Mouse (Mus musculus) adrenal gland, postnatal 10 days (tissue): ENCODE measurements at regions not wholly inside any gene's neighbourhood (a gene's known extent, or its start where the extent isn't known, plus 50 kb on each side); places are given as distances from the start of the nearest gene placed in this dataset.

ENCODE experiments used
- DNase-seq: peaks from one replicate; pipeline ENCODE4 v3.0.0; 2021; ENCODE audit warnings: mixed read lengths

- DNase-seq: no peak
Observed at GRCm38 (mm10) chr13:72691783-72692729, 63.4 kb downstream of the Irx2 start.

GRCm38 (mm10) chr13:72707469-72707868 is 78.8 kb downstream of the Irx2 start:
- DNase-seq: no peak

GRCm38 (mm10) chr13:72708728-72709127 is 80.1 kb downstream of the Irx2 start:
- no peak for DNase-seq

GRCm38 (mm10) chr13:72710051-72710450 is 81.4 kb downstream of the Irx2 start:
- no peak for DNase-seq

- DNase-seq: no peak
Observed at GRCm38 (mm10) chr13:72711136-72711535, 82.5 kb downstream of the Irx2 start.

GRCm38 (mm10) chr13:72711842-72712330 is 83.3 kb downstream of the Irx2 start:
- no peak for DNase-seq

GRCm38 (mm10) chr13:72714793-72715192 is 86.2 kb downstream of the Irx2 start:
- no peak for DNase-seq

- peak; percentile 13 for DNase-seq
Observed at GRCm38 (mm10) chr13:72715959-72716680, 87.5 kb downstream of the Irx2 start.

GRCm38 (mm10) chr13:72727126-72727525 is 98.5 kb downstream of the Irx2 start:
- DNase-seq: no peak

- DNase-seq: no peak
Observed at GRCm38 (mm10) chr13:72735916-72736315, 107.3 kb downstream of the Irx2 start.

- DNase-seq: no peak
Observed at GRCm38 (mm10) chr13:72736992-72737391, 108.4 kb downstream of the Irx2 start.

- no peak for DNase-seq
Observed at GRCm38 (mm10) chr13:72747187-72747586, 118.6 kb downstream of the Irx2 start.

- DNase-seq: no peak
Observed at GRCm38 (mm10) chr13:72755036-72755435, 126.4 kb downstream of the Irx2 start.

- DNase-seq: no peak
Observed at GRCm38 (mm10) chr13:72762481-72762880, 133.9 kb downstream of the Irx2 start.

- DNase-seq: no peak
Observed at GRCm38 (mm10) chr13:72763337-72763736, 134.7 kb downstream of the Irx2 start.

GRCm38 (mm10) chr13:72767306-72767705 is 138.7 kb downstream of the Irx2 start:
- DNase-seq: no peak

- peak; percentile 38 for DNase-seq
Observed at GRCm38 (mm10) chr13:72769007-72769595, 140.5 kb downstream of the Irx2 start.

GRCm38 (mm10) chr13:72783026-72783726 is 154.6 kb downstream of the Irx2 start:
- no peak for DNase-seq

GRCm38 (mm10) chr13:72783727-72784070 is 155.1 kb downstream of the Irx2 start:
- no peak for DNase-seq

- DNase-seq: no peak
Observed at GRCm38 (mm10) chr13:72792695-72793094, 164.1 kb downstream of the Irx2 start.

- DNase-seq: no peak
Observed at GRCm38 (mm10) chr13:72800021-72800420, 171.4 kb downstream of the Irx2 start.

GRCm38 (mm10) chr13:72800546-72800945 is 171.9 kb downstream of the Irx2 start:
- DNase-seq: no peak
